ENCODE assay signal across 8 mouse cellular contexts in genomic region chr1:127869276-127869675, GRCm38 (mm10). TPM values are rescaled to one million over a fixed set of nuclear protein-coding genes. Genes with fewer than 3 reads are reported as not detected.
DNase-seq lines count a peak whose midpoint lies in the region; ATAC-seq lines count a peak whose summit lies in the region.

No protein-coding gene starts in this region.

- H3K4me1 ChIP-seq in kidney, embryonic 14.5 days (ENCODE audit: control insufficient read depth, insufficient read depth, low read length) = 0 out of 2 replicates have a peak, but pooled peaks cover 3% of the 10 kb centered on the region
- H3K4me1 ChIP-seq in hindbrain, embryonic 13.5 days (replicated peaks) = peaks cover 10% of the 10 kb centered on the region
- H3K4me1 ChIP-seq in midbrain, embryonic 14.5 days (ENCODE audit: control insufficient read depth, insufficient read depth, low read length) = peaks cover 8% of the 10 kb centered on the region

- H3K36me3 ChIP-seq in kidney, embryonic 14.5 days (ENCODE audit: control insufficient read depth, insufficient read depth, low read length) = peaks cover 7% of the 10 kb centered on the region; the same call in 1 of the 2 replicates
- peaks cover 21% of the 10 kb centered on the region for H3K36me3 ChIP-seq in hindbrain, embryonic 13.5 days
- H3K36me3 ChIP-seq in midbrain, embryonic 14.5 days (ENCODE audit: control insufficient read depth, insufficient read depth, low read length) = peaks cover 9% of the 10 kb centered on the region

- peak overlapping the region; percentile 68; the same call in 1 of the 2 replicates for H3K27ac ChIP-seq in kidney, embryonic 14.5 days (ENCODE audit: low read depth, low read length)
- peak overlapping the region; percentile 88; the same call in 1 of the 2 replicates for H3K27ac ChIP-seq in hindbrain, embryonic 13.5 days
- no peak overlapping the region for H3K27ac ChIP-seq in midbrain, embryonic 14.5 days (replicated peaks; ENCODE audit: low read depth, low read length)

- ATAC-seq in kidney, embryonic 14.5 days (ENCODE audit: low FRiP score, low TSS enrichment) = no peak
- no peak for ATAC-seq in hindbrain, embryonic 13.5 days (ENCODE audit: low FRiP score)
- ATAC-seq in midbrain, embryonic 14.5 days (ENCODE audit: low FRiP score, low TSS enrichment) = no peak
- no peak for ATAC-seq in activated CD4-positive, CD25-positive, alpha-beta regulatory T cell, adult 4 months

- no peaks in the 10 kb centered on the region for H3K9me3 ChIP-seq in kidney, embryonic 14.5 days (ENCODE audit: control insufficient read depth, low read length)
- H3K9me3 ChIP-seq in hindbrain, embryonic 13.5 days = no peaks in the 10 kb centered on the region
- H3K9me3 ChIP-seq in midbrain, embryonic 14.5 days (ENCODE audit: control insufficient read depth, low read length) = no peaks in the 10 kb centered on the region

- 31% methylated on average over 8 of the region's 8 CpGs for WGBS in kidney, embryonic 14.5 days
- 54% methylated on average over 8 of the region's 8 CpGs for WGBS in hindbrain, embryonic 13.5 days
- 48% methylated on average over 8 of the region's 8 CpGs for WGBS in midbrain, embryonic 14.5 days

- no peak for DNase-seq in kidney, adult 11 months
- DNase-seq in brain, adult 2 months (ENCODE audit: low read depth, low spot score) = peak; percentile 13
- DNase-seq in midbrain, embryonic 14.5 days = no peak
- DNase-seq in left cerebral cortex, adult 18-20 months (ENCODE audit: low spot score in 2 of 2) = no peak
- DNase-seq in left cerebral cortex, postnatal 14 days (ENCODE audit: low spot score in 2 of 2) = no peak

- H3K4me2 ChIP-seq in kidney, embryonic 14.5 days (replicated peaks; ENCODE audit: low read depth, low read length) = peak overlapping the region; percentile 61
- peak overlapping the region; percentile 70 for H3K4me2 ChIP-seq in hindbrain, embryonic 13.5 days
- peak overlapping the region; percentile 57 for H3K4me2 ChIP-seq in midbrain, embryonic 14.5 days (ENCODE audit: low read length)

- peak overlapping the region; percentile 64 for H3K9ac ChIP-seq in kidney, embryonic 14.5 days (ENCODE audit: low read depth, low read length)
- H3K9ac ChIP-seq in hindbrain, embryonic 13.5 days = peak overlapping the region; percentile 79
- H3K9ac ChIP-seq in midbrain, embryonic 14.5 days (replicated peaks; ENCODE audit: low read length) = peak overlapping the region; percentile 73

- H3K27me3 ChIP-seq in kidney, embryonic 14.5 days (ENCODE audit: control insufficient read depth, insufficient read depth, low read length) = no peaks in the 10 kb centered on the region
- H3K27me3 ChIP-seq in hindbrain, embryonic 13.5 days = no peaks in the 10 kb centered on the region
- no peaks in the 10 kb centered on the region for H3K27me3 ChIP-seq in midbrain, embryonic 14.5 days (ENCODE audit: control insufficient read depth, insufficient read depth, low read length)

- peak overlapping the region; percentile 72 for H3K4me3 ChIP-seq in kidney, embryonic 14.5 days (ENCODE audit: low read length)
- H3K4me3 ChIP-seq in hindbrain, embryonic 13.5 days = peak overlapping the region; percentile 71
- H3K4me3 ChIP-seq in midbrain, embryonic 14.5 days (replicated peaks; ENCODE audit: low read depth, low read length) = peak overlapping the region; percentile 84

- intact Hi-C loops in left cerebral cortex, postnatal 14 days (cut with DNase I) = no loop called here

RNA-seq across cellular contexts. Expression of gene Rab3gap1, which starts 0.7 kb away (rescaled TPM):
- polyA plus RNA-seq in kidney, embryonic 14.5 days (2014; fragmentation: Nextera tagmentation; extraction: Ambion mirVana) = 13.7 and 25.1 TPM in 2 replicates
- 20.7 and 21.2 TPM in 2 replicates for polyA plus RNA-seq in hindbrain, embryonic 13.5 days (2015; fragmentation: Nextera tagmentation; extraction: Ambion mirVana)
- polyA plus RNA-seq in midbrain, embryonic 14.5 days (2014; fragmentation: Nextera tagmentation; extraction: Ambion mirVana) = 20.1 and 25.8 TPM in 2 replicates
- polyA plus RNA-seq in activated CD4-positive, CD25-positive, alpha-beta regulatory T cell, adult 4 months (2017; shearing (Covaris generic)) = 10 to 100 TPM; 48.1 to 55.1 TPM
- total RNA-seq in left cerebral cortex, adult 18-20 months (2021) = 10 to 100 TPM; 80.9 to 83.2 TPM
- 10 to 100 TPM; 65.4 to 67.9 TPM for total RNA-seq in left cerebral cortex, postnatal 14 days (2021)

RNA-seq across cellular contexts. Expression of gene Map3k19, which starts 14.4 kb away (rescaled TPM):
- not detected in 2 replicates for polyA plus RNA-seq in kidney, embryonic 14.5 days (2014; fragmentation: Nextera tagmentation; extraction: Ambion mirVana)
- 0.65 and 0.70 TPM in 2 replicates for polyA plus RNA-seq in hindbrain, embryonic 13.5 days (2015; fragmentation: Nextera tagmentation; extraction: Ambion mirVana)
- polyA plus RNA-seq in midbrain, embryonic 14.5 days (2014; fragmentation: Nextera tagmentation; extraction: Ambion mirVana) = 0.43 and 0.47 TPM in 2 replicates
- polyA plus RNA-seq in activated CD4-positive, CD25-positive, alpha-beta regulatory T cell, adult 4 months (2017; shearing (Covaris generic)) = under 1 TPM; 0.16 to 0.43 TPM
- 1 to 10 TPM; 6.8 to 9.9 TPM for total RNA-seq in left cerebral cortex, adult 18-20 months (2021)
- total RNA-seq in left cerebral cortex, postnatal 14 days (2021) = 1 to 10 TPM; 4.7 to 7.5 TPM
